Mouse (Mus musculus): ENCODE data around the gene Bahcc1.

DNA sequence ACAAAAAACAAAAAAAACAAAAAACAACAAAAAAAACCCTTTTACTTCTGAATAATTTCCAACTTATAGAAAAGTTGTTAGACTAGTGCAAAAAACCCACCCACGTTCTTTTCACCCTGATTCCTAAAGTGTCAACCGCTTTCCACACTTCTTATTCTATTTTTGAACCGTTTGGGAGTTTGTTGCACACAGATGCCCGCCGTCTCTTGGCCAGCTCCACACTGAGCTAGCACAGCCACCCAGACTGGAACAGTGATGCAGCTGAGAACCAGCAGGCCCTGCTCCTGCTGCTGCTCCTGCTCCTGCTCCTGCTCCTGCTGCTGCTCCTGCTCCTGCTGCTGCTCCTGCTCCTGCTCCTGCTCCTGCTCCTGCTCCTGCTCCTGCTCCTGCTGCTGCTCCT, 28.5 kb upstream of the Bahcc1 start:
- TF ChIP-seq POLR2A (IDR thresholded peaks at IDR 0.05; ENCODE audit: low read depth, low read length), result no peak
- TF ChIP-seq CTCF (conservative IDR thresholded peaks at IDR 0.05; ENCODE audit: insufficient read depth, insufficient read length, low read depth, low read length), result no peak

Data from kidney, adult 2 months (tissue).